Mouse (Mus musculus): ENCODE measurements around the gene Abcb6.

The Abcb6 gene

DNA sequence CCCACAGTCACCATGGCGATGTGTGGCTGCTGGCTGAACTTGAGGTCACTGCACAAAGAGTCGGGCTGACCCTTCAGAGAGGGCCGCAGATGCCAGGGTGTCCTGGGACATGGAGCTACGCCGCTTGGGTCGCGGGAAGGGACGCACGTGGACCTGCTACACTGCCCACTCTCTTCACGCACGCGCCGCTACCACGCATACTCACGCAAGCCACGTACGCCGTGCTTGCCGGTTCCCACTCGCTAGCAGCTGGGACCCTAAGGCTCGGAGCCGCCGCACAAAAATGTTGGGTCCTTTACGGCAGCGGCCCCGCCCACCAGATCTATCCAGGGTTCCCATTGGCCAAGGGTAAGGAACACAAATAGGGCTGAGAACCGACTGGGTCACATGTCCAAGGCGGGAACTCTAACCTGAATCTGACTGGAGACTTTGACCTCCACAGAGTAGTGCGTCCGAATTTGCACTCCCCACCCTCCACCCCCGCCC lies at the start of gene Abcb6:
Abcb6 (minus strand) TSS at position 288 of the 486 bp plus-strand sequence.
- peak; percentile 74 to 75 for DNase-seq (ENCODE audit: low spot score in 2 of 2)

GRCm38 (mm10) chr1:75229158-75229557 lies 49.0 kb upstream of the Abcb6 start:
- no peak for DNase-seq (ENCODE audit: low spot score in 2 of 2)

GRCm38 (mm10) chr1:75227653-75228052 lies 47.5 kb upstream of the Abcb6 start:
- DNase-seq (ENCODE audit: low spot score in 2 of 2), result no peak

DNA sequence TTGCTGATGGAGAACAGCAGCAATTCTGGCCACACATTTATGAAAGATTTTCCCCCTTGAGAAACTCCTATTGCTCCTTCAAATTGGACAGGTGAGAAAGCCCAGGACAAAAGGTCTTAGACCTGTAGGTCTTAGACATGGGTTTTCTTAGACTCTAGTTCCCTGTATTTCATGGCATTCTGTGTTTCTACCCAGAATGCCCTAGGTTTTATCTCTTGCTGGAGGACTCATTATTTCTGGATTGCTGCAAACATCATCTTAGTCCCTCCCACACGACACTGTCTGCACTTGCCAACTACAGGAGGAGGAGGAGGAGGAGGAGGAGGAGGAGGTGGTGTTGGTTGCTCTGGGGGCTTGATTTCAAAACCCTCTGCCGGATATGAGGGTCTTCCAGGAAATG lies 45.9 kb upstream of the Abcb6 start:
- no peak for DNase-seq (ENCODE audit: low spot score in 2 of 2)

- DNase-seq (ENCODE audit: low spot score in 2 of 2), result no peak
Observed at GRCm38 (mm10) chr1:75225473-75225872, 45.3 kb upstream of the Abcb6 start.

DNA sequence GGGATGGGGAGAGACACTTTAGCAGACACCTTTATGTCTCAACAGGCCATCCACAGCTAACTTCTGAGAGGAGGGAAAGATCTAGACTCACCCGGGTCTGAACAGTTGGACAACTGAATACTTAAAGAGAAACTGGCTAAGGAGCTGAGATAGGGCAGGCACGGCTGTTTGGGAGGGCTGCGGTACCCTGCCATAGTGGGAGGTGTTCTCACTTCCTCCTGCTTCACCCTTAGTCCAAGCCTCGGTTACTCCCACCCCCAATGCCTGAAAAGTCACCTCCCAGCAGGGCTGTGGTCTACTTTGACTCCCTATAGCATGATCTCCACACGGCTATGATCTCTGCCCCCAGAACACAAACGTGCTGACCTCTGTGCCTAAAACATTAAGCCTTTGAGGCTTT lies 43.3 kb upstream of the Abcb6 start:
- no peak for DNase-seq (ENCODE audit: low spot score in 2 of 2)

DNA sequence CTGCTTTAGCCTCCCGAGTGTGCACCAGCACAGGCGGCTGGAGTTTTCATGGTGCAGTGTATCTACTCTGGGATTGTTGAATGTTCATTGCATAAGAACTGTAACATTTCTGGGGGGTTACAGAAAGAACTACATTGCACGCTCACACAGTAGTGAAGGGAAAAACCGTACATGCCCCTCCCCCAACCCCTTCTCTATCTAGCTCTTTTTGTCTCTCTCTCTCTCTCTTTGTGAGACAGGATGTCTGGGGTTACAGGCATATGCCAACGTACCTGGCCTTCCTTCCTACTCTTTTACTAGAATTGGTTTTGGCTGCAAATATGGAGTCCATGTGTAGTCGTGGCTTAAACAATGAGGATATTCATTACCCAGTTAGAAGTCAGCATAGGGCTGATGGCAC lies 42.7 kb upstream of the Abcb6 start:
- no peak for DNase-seq (ENCODE audit: low spot score in 2 of 2)

- DNase-seq (ENCODE audit: low spot score in 2 of 2), result no peak
Observed at GRCm38 (mm10) chr1:75221538-75221937, 41.3 kb upstream of the Abcb6 start.

GRCm38 (mm10) chr1:75219531-75219930 lies 39.3 kb upstream of the Abcb6 start, which contains the start of gene Tuba4a:
Gene Tuba4a (minus strand): TSS chr1:75219865.
- no peak for DNase-seq (ENCODE audit: low spot score in 2 of 2)

GRCm38 (mm10) chr1:75219078-75219477 lies 38.9 kb upstream of the Abcb6 start:
- peak; percentile 88 to 97 for DNase-seq (ENCODE audit: low spot score in 2 of 2)

- DNase-seq (ENCODE audit: low spot score in 2 of 2), result peak; percentile 25 to 56
Observed at GRCm38 (mm10) chr1:75218227-75219001, 38.2 kb upstream of the Abcb6 start.

GRCm38 (mm10) chr1:75217893-75218226 lies 37.7 kb upstream of the Abcb6 start:
- no peak for DNase-seq (ENCODE audit: low spot score in 2 of 2)

DNA sequence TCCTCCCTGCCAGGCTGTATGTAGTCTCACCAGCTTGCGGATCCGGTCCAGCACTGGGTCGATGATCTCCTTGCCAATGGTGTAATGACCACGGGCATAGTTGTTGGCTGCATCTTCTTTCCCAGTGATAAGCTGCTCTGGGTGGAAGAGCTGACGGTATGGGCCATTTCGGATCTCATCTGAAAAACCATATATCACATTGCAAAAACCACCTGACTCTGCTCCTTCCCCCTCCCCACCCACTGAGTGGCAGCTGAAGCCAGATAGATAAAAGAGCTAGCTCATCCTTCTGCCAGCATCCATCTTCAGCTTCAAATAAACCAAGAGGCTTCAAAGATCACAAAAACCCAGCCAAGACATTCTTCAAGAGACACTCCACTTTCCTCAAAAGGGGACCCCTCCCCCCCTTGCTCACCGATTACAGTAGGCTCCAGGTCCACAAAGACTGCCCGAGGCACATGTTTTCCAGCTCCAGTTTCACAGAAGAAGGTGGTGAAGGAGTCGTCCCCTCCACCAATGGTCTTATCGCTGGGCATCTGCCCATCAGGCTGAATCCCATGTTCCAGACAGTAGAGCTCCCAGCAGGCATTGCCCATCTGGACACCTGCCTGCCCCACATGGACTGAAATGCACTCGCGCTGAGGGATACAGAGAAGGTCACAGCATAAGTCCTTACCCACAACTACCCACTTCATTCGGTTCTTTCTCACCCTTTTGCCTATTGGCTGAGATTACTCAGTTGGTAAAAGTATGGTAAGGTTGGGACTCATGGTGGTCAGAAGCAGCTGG lies 36.8 kb upstream of the Abcb6 start:
- DNase-seq (ENCODE audit: low spot score in 2 of 2), result no peak

DNA sequence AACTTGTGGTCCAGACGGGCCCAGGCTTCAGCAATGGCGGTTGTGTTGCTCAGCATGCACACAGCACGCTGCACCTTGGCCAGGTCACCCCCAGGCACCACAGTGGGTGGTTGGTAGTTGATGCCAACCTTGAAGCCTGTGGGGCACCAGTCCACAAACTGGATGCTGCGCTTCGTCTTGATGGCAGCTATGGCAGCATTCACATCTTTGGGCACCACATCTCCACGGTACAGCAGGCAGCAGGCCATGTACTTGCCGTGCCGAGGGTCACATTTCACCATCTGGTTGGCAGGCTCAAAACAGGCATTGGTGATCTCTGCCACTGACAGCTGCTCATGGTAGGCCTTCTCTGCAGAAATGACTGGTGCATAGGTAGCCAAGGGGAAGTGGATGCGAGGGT lies 35.6 kb upstream of the Abcb6 start:
- DNase-seq (ENCODE audit: low spot score in 2 of 2), result no peak

GRCm38 (mm10) chr1:75214886-75215285 lies 34.7 kb upstream of the Abcb6 start:
- DNase-seq (ENCODE audit: low spot score in 2 of 2), result no peak

GRCm38 (mm10) chr1:75214442-75214841 lies 34.2 kb upstream of the Abcb6 start:
- no peak for DNase-seq (ENCODE audit: low spot score in 2 of 2)

- DNase-seq (ENCODE audit: low spot score in 2 of 2), result no peak
Observed at GRCm38 (mm10) chr1:75213096-75213495, 32.9 kb upstream of the Abcb6 start.

- DNase-seq (ENCODE audit: low spot score in 2 of 2), result no peak
Observed at GRCm38 (mm10) chr1:75212542-75212941, 32.4 kb upstream of the Abcb6 start.

DNA sequence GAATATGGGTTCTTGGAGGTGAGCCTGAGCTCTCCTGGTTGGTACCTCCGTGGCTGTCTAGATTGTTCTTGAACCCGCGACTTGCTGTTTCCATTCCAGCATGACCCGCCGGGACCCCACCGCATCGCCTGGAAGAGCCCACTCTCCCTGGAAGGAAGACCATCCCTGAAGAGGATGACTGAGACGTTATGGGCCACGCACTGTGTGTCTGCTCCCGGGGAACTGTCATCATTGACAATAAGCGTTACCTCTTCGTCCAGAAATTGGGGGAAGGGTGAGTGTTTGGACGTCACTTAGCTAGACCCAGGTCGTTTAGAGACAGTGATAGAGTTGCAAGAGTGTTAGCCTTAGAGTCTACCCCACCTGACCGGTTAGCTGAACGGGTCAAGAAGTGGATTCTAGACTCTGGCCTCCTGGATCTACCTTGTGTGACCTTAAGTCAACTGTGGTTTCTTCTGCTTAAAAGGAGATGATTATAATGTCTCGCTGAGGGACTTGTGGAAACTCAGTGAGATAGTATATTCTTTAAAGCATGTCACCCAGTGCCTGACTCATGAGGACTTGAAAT lies 31.0 kb upstream of the Abcb6 start:
- no peak for DNase-seq (ENCODE audit: low spot score in 2 of 2)

- peak; percentile 92 to 96 for DNase-seq (ENCODE audit: low spot score in 2 of 2)
Observed at GRCm38 (mm10) chr1:75210136-75211087, 30.2 kb upstream of the Abcb6 start, which contains the start of the genes Glb1l and Stk16. Gene Glb1l (minus strand): TSS chr1:75210813. Gene Stk16 (plus strand): TSS chr1:75210838.

- DNase-seq (ENCODE audit: low spot score in 2 of 2), result no peak
Observed at GRCm38 (mm10) chr1:75208967-75209678, 28.9 kb upstream of the Abcb6 start.
